Mouse (Mus musculus) myocyte (in vitro differentiated cells): ENCODE data around the gene Hnrnpk.

ENCODE experiments used
- CEBPB ChIP-seq: IDR thresholded peaks from 2 replicates; pipeline ENCODE4 v1.6.1; 2011; ENCODE audit warnings: mild to moderate bottlenecking, moderate library complexity; ENCODE audit not compliant: poor library complexity, insufficient read depth, severe bottlenecking
- MAX ChIP-seq: IDR thresholded peaks from one replicate; pipeline ENCODE4 v1.6.1; 2011; ENCODE audit warnings: low read depth, mild to moderate bottlenecking, control low read depth
- POLR2AphosphoS2 ChIP-seq: IDR thresholded peaks from one replicate; pipeline ENCODE4 v1.6.1; 2011; ENCODE audit warnings: low read depth, control low read depth; ENCODE audit not compliant: insufficient read length
- USF1 ChIP-seq: IDR thresholded peaks from one replicate; pipeline ENCODE4 v1.6.1; 2011; ENCODE audit warnings: low read depth, mild to moderate bottlenecking, control low read depth, moderate library complexity

DNA sequence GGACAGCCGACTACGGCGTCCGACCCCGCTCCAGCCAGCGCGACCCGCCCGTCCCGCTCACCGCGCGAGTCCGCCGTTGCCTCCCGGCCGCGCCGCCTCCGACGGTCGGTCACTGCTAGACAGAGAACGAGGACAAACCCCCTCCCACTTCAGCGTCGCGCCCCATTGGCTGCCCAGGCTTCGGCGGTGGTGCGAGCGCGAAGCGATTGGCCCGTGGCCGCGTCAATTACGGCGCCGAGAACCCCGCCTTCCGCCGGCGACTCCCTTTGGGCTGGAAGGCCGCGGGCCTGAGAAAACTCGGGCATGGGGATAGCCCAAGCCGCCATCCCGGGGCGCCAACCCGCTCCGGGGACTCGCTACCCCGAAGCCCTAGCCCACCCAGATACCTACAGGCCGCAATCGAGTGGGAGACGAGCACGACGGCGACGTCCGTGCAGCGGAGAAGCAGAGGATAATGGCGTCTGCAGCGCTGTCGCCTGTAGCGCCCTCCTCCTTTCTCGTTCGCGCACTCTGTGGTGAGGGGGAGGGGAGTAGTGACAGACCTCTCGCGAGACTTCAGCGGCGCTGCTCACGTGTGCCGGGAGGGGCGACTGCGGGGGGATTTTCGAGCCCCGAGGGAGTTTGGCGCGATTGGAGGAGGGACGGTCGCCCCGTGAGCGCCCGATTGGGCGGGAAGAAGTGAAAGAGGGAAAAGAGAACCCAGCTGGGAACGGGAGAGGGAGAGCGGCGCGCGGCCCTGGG lies 970 bp downstream of the Hnrnpk start, which contains the start of gene Rmi1:
- TF ChIP-seq MAX, result no peak
- peak; percentile 93 for TF ChIP-seq USF1
- no peak for TF ChIP-seq CEBPB
- peak; percentile 92 for TF ChIP-seq POLR2AphosphoS2
